Mouse (Mus musculus) small intestine, adult 2 months (tissue): ENCODE measurements around the gene Gm4981. TPM values are rescaled to one million over a fixed set of nuclear protein-coding genes. Genes with fewer than 3 reads are reported as not detected.
"Not testable (repeated sequence)": the region's sequence is repeated elsewhere in the genome, so short reads cannot be mapped to it uniquely, and the experiment has no call there.

Source experiments
- H3K27ac ChIP-seq: fragments of 200-500 bp; 2 replicates; pipeline ENCODE4 v1.5.1; 2012; ENCODE audit warnings: low read depth, low read length, control low read depth, inconsistent platforms; ENCODE audit not compliant: insufficient read depth
- H3K27me3 ChIP-seq: fragments of 200-500 bp; 2 replicates; pipeline ENCODE4 v1.6.1; 2012; ENCODE audit warnings: mild to moderate bottlenecking, moderate library complexity, low read length, inconsistent platforms; ENCODE audit not compliant: control insufficient read depth, insufficient read depth
- H3K36me3 ChIP-seq: fragments of 200-500 bp; 2 replicates; pipeline ENCODE4 v1.6.1; 2012; ENCODE audit warnings: mild to moderate bottlenecking, low read length, control low read depth, inconsistent platforms; ENCODE audit not compliant: control insufficient read depth, insufficient read depth
- H3K4me1 ChIP-seq: fragments of 200-500 bp; 2 replicates; pipeline ENCODE4 v1.6.1; 2012; ENCODE audit warnings: low read length, inconsistent platforms, mixed read lengths; ENCODE audit not compliant: control insufficient read depth, insufficient read depth, insufficient read length
- H3K4me3 ChIP-seq: fragments of 200-500 bp; 2 replicates; pipeline ENCODE4 v1.5.1; 2012; ENCODE audit warnings: low read depth, mild to moderate bottlenecking, control low read depth, inconsistent platforms, low read length, moderate library complexity
- WGBS: fragments of 180-500 bp; shearing (Covaris S2); methylation state at CpG from one replicate; pipeline ENCODE4 v1.1.7; 2018; 5-methylcytosine and 5-hydroxymethylcytosine counted together
- polyA plus RNA-seq: library from polyadenylated mRNA; depleted of rRNA; stranded (reverse); fragments of >200 nt; gene quantifications from 2 replicates; pipeline ENCODE4 v1.2.3, GENCODE M21; 2012

The Gm4981 gene
- polyA plus RNA-seq, 1 experiment = not detected

GRCm38 (mm10) chr10:58233740-58234121 is 2.8 kb downstream of the Gm4981 start:
- not testable (repeated sequence) for H3K36me3 ChIP-seq, H3K27ac ChIP-seq, H3K4me1 ChIP-seq, H3K27me3 ChIP-seq, H3K4me3 ChIP-seq

DNA sequence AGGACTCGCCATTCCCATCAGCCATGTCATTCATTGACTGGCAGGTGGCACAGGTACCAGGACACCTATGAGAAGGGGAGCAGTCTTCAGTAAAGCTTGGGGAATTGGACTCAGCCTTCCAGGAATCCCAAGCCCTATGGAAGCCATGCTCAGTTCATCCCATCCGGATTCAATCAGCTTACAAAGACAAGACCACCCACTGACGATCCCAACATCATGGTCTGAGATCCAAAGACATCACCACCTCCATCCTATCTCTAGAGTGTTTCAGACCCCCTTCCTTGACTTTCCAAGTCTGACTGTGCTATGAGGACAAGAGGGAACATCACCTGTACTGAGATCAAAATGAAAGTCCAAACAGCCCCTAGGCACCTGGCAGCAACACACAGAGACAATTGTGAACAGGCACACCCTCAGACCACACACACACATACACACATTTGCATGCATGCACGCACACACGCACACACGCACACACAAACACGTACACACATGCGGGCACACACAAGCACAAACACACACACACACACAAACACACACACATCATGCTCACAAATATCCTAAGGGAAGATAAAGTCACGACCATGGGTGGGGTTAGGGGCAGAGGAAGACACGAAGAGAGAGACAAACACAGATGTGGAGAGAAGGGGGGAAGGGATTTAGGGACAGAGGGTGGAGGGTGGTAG is 3.3 kb downstream of the Gm4981 start:
- not testable (repeated sequence) for H3K36me3 ChIP-seq, H3K27ac ChIP-seq, H3K4me1 ChIP-seq, H3K27me3 ChIP-seq, H3K4me3 ChIP-seq
- 76% methylated on average over 10 of the region's 10 CpGs for WGBS

- WGBS = 85% methylated on average over 7 of the region's 8 CpGs
- H3K36me3 ChIP-seq, H3K27me3 ChIP-seq, H3K4me1 ChIP-seq, H3K27ac ChIP-seq, H3K4me3 ChIP-seq: not testable (repeated sequence)
Measured at GRCm38 (mm10) chr10:58232641-58232969, 3.9 kb downstream of the Gm4981 start, which contains the start of gene Duxf3. Duxf3 (minus strand) TSS chr10:58232675.

DNA sequence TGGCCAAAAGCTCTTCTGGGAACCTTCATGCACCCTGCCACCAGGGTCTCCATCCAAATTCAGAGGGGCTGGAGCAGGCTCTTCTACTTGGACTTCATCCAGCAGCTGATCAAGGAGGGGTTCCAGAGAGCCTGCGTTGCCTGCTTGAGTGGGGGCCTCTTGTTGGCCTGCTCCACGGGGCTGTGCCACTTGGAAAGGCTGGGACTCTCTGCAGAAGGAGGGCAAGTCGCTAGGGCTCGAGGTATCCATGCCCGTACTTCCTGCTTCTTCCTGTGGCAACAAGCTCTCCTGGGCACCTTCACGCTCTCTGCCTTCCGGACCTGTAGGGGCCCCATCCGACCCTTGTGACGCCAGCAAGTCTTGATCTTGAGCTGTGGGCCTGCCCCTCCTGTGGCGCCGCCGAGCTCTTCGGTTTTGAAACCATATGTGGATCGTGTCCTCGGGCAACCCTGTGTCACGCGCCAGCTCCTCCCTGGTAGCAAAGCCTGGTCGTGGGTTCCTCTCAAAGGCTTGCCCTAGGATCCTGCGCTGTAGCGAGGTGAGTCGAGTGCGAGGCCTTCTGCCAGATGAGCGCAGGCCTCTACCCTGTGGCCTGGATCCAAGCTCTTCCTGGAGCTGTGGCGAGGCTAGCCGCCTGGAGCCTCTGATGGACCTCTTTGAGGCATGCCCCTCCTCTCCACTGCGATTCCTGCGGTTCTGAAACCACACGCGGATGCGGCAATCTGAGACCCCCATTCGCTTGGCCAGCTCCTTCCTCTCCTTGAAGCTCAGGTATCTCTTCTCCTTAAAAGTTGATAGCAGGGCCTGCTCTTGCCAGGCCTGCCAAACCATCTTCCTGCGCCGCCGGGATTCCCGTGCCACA is 4.5 kb downstream of the Gm4981 start:
- H3K27ac ChIP-seq, H3K27me3 ChIP-seq, H3K4me1 ChIP-seq, H3K36me3 ChIP-seq, H3K4me3 ChIP-seq: not testable (repeated sequence)
- 89% methylated on average over 35 of the region's 35 CpGs for WGBS

GRCm38 (mm10) chr10:58231088-58231487 is 5.4 kb downstream of the Gm4981 start:
- not testable (repeated sequence) for H3K27ac ChIP-seq, H3K36me3 ChIP-seq, H3K27me3 ChIP-seq, H3K4me1 ChIP-seq, H3K4me3 ChIP-seq
- WGBS = 86% methylated on average over 5 of the region's 7 CpGs

GRCm38 (mm10) chr10:58230021-58230420 is 6.5 kb downstream of the Gm4981 start:
- H3K4me3 ChIP-seq, H3K27me3 ChIP-seq, H3K27ac ChIP-seq, H3K36me3 ChIP-seq, H3K4me1 ChIP-seq: not testable (repeated sequence)
- 59% methylated on average over 3 of the region's 3 CpGs for WGBS

- WGBS = 87% methylated on average over 3 of the region's 6 CpGs
Measured at GRCm38 (mm10) chr10:58227798-58228197, 8.7 kb downstream of the Gm4981 start.

GRCm38 (mm10) chr10:58226357-58226756 is 10.1 kb downstream of the Gm4981 start:
- not testable (repeated sequence) for H3K4me3 ChIP-seq, H3K4me1 ChIP-seq, H3K27me3 ChIP-seq, H3K36me3 ChIP-seq, H3K27ac ChIP-seq
- 74% methylated on average over 4 of the region's 4 CpGs for WGBS

More at GRCm38 (mm10) chr10:58227798-58228197, 8.7 kb downstream of the Gm4981 start:
- H3K27me3 ChIP-seq, H3K4me3 ChIP-seq, H3K4me1 ChIP-seq, H3K27ac ChIP-seq, H3K36me3 ChIP-seq: not testable (repeated sequence)

DNA sequence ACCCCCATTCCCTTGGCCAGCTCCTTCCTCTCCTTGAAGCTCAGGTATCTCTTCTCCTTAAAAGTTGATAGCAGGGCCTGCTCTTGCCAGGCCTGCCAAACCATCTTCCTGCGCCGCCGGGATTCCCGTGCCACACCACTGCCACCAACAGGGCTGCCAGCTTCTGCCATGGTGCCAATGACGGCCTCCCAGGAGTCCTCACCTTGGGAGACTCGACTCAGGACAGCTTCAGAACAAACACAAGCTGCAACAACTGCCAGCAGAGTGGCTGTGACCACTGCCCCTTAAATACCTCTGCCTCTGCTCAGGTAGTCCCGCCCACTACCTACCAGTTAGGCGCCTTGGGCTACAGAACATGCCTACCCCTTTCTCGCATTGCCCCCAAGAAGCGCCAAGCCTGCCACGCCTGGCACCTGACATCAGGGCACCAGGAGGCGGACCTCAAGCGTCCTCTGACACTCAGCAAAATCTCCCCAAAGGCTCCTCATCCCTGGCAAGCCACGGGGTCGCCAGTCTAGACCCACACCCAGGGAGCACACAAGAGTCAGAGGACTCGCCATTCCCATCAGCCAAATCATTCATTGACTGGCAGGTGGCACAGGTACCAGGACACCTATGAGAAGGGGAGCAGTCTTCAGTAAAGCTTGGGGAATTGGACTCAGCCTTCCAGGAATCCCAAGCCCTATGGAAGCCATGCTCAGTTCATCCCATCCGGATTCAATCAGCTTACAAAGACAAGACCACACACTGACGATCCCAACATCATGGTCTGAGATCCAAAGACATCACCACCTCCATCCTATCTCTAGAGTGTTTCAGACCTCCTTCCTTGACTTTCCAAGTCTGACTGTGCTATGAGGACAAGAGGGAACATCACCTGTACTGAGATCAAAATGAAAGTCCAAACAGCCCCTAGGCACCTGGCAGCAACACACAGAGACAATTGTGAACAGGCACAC is 11.4 kb downstream of the Gm4981 start, which contains the start of gene AW822073:
AW822073 (minus strand) TSS at position 104 of the 959 bp plus-strand sequence.
- WGBS = 82% methylated on average over 18 of the region's 18 CpGs

More for the DNA sequence above, 11.4 kb downstream of the Gm4981 start, which contains the start of gene AW822073:
- H3K4me3 ChIP-seq, H3K27ac ChIP-seq, H3K27me3 ChIP-seq, H3K36me3 ChIP-seq, H3K4me1 ChIP-seq: not testable (repeated sequence)
